28 mouse cellular contexts compared by ENCODE assay signal in the genomic region with DNA sequence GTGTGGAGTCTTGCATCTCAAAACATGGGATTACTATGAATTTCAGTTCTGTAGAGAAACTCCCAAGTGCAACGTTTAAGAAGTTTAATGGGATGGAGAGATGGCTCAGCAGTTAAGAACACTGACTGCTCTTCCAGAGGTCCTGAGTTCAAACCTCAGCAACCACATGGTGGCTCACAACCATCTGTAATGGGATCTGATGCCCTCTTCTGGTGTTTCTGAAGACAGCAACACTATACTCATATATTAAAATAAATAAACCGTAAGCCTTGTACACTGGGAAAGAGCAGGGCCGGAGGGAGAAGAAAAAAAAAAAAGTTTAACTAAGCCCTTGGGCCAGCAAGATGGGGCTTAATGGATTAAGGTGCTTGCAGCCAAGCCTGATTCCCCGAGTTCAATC. TPM values are rescaled to one million over a fixed set of nuclear protein-coding genes. Genes with fewer than 3 reads are reported as not detected.
A peak's percentile ranks its signal among the peaks of the same experiment; 100 is the strongest.
DNase-seq lines count a peak whose midpoint lies in the region; ATAC-seq and TF ChIP-seq lines count a peak whose summit lies in the region.
"Had no signal": no experiment of that assay in that cellular context is flagged by ENCODE, and none has a peak within 500 bp of the region (broad histone marks: within the 10 kb centered on the region; RNA-seq: fewer than 3 reads in every experiment).

No protein-coding gene starts in this region.

- H3K79me2 ChIP-seq in heart, adult 2 months (replicated peaks; ENCODE audit: control insufficient read depth, insufficient read depth, low read length), result no peaks in the 10 kb centered on the region

- no peak for TF ChIP-seq POLR2A in heart, adult 2 months (IDR thresholded peaks at IDR 0.05; ENCODE audit: insufficient read depth, low read depth, low read length)

- ATAC-seq in kidney, postnatal 0 days (replicated peaks; ENCODE audit: low FRiP score, low read depth), result no peak
- no peak for ATAC-seq in lung, postnatal 0 days
- ATAC-seq: forebrain, embryonic 15.5 days had no signal

- no peak overlapping the region for H3K4me2 ChIP-seq in kidney, postnatal 0 days (ENCODE audit: low read length)
- no peak overlapping the region for H3K4me2 ChIP-seq in lung, postnatal 0 days (replicated peaks; ENCODE audit: low read depth, low read length)
- H3K4me2 ChIP-seq: embryonic facial prominence, embryonic 12.5 days; forebrain, embryonic 15.5 days; hindbrain, embryonic 12.5 days; liver, embryonic 13.5 days had no signal

- TF ChIP-seq EP300 in heart, adult 2 months (IDR thresholded peaks at IDR 0.05; ENCODE audit: insufficient read depth, low read depth, low read length), result no peak
- TF ChIP-seq EP300 in lung, postnatal 0 days (IDR thresholded peaks at IDR 0.05), result no peak

- intact Hi-C loops in heart, adult 2 months (cut with DNase I), result loop anchor here (5.0 kb wide), 2 partner anchors 46 to 91 kb away; no protein-coding TSS in a partner anchor
- intact Hi-C loops in heart, postnatal 25 days (cut with DNase I), result loop anchor here (5.0 kb wide), 2 partner anchors 46 to 91 kb away; no protein-coding TSS in a partner anchor

- TF ChIP-seq CTCF in heart, adult 2 months (IDR thresholded peaks at IDR 0.05), result peak; percentile 10; the same call in 1 of the 2 replicates
- peak; percentile 39 for TF ChIP-seq CTCF in kidney, postnatal 0 days (IDR thresholded peaks at IDR 0.05; ENCODE audit: low read depth)
- TF ChIP-seq CTCF in lung, postnatal 0 days (IDR thresholded peaks at IDR 0.05), result peak; percentile 22

- H3K9ac ChIP-seq in heart, adult 2 months (ENCODE audit: low read depth, low read length), result no peak overlapping the region
- no peak overlapping the region for H3K9ac ChIP-seq in kidney, postnatal 0 days (ENCODE audit: low read depth, low read length)
- H3K9ac ChIP-seq in lung, postnatal 0 days (replicated peaks; ENCODE audit: low read depth), result no peak overlapping the region
- H3K9ac ChIP-seq: embryonic facial prominence, embryonic 12.5 days; forebrain, embryonic 15.5 days; hindbrain, embryonic 12.5 days; liver, embryonic 13.5 days had no signal

- H3K4me1 ChIP-seq in heart, adult 2 months (ENCODE audit: control insufficient read depth, insufficient read depth, low read length), result peaks cover 1% of the 10 kb centered on the region; the same call in 1 of the 2 replicates
- H3K4me1 ChIP-seq in kidney, postnatal 0 days (replicated peaks; ENCODE audit: insufficient read depth, low read length), result no peaks in the 10 kb centered on the region
- H3K4me1 ChIP-seq in lung, postnatal 0 days (ENCODE audit: insufficient read depth, low read depth, low read length), result no peaks in the 10 kb centered on the region
- H3K4me1 ChIP-seq: embryonic facial prominence, embryonic 12.5 days; forebrain, embryonic 15.5 days; hindbrain, embryonic 12.5 days; liver, embryonic 13.5 days had no signal

- no peak overlapping the region for H3K27ac ChIP-seq in heart, adult 2 months
- H3K27ac ChIP-seq in kidney, postnatal 0 days, result no peak overlapping the region
- H3K27ac ChIP-seq in lung, postnatal 0 days (ENCODE audit: low read length), result no peak overlapping the region
- H3K27ac ChIP-seq: embryonic facial prominence, embryonic 12.5 days; forebrain, embryonic 15.5 days; hindbrain, embryonic 12.5 days; liver, embryonic 13.5 days had no signal

- no peaks in the 10 kb centered on the region for H3K36me3 ChIP-seq in heart, adult 2 months (ENCODE audit: control insufficient read depth, insufficient read depth, low read length)
- H3K36me3 ChIP-seq in kidney, postnatal 0 days (ENCODE audit: insufficient read depth, low read length), result peaks cover 30% of the 10 kb centered on the region
- H3K36me3 ChIP-seq in lung, postnatal 0 days (ENCODE audit: insufficient read depth, low read length), result peaks cover 29% of the 10 kb centered on the region

- 73% methylated on average over 4 of the region's 4 CpGs for WGBS in heart, adult 2 months
- 73% methylated on average over 4 of the region's 4 CpGs for WGBS in kidney, postnatal 0 days
- WGBS in lung, postnatal 0 days, result 70% methylated on average over 4 of the region's 4 CpGs

- DNase-seq in heart, adult 2 months, result no peak
- no peak for DNase-seq in heart, postnatal 25 days (ENCODE audit: low spot score)
- DNase-seq in kidney, postnatal 0 days (ENCODE audit: low spot score), result no peak
- DNase-seq in kidney, adult 18-20 months, result no peak
- DNase-seq in lung, postnatal 0 days (ENCODE audit: low spot score), result no peak
- DNase-seq in lung, postnatal 14 days, result no peak
- no peak for DNase-seq in ovary, postnatal 10 days (ENCODE audit: low spot score)
- DNase-seq: adrenal gland, postnatal 14 days; cerebellum, adult 11 months; cerebellum, adult 9-11 months; embryo, embryonic 11 days; heart, postnatal 36 days; kidney, adult 9 months; kidney, postnatal 14 days; left cerebral cortex, postnatal 4 days; liver, embryonic 13.5 days; lung, adult 2 months; lung, postnatal 4 days; midbrain, embryonic 14.5 days; right cerebral cortex, adult 18-20 months; spleen, adult 18-20 months; thymus, adult 18-20 months; thymus, postnatal 25 days had no signal

- H3K9me3 ChIP-seq in kidney, postnatal 0 days (replicated peaks; ENCODE audit: low read length), result no peaks in the 10 kb centered on the region
- no peaks in the 10 kb centered on the region for H3K9me3 ChIP-seq in lung, postnatal 0 days (ENCODE audit: low read length)
- H3K9me3 ChIP-seq: embryonic facial prominence, embryonic 12.5 days; forebrain, embryonic 15.5 days; G1E; hindbrain, embryonic 12.5 days; liver, embryonic 13.5 days; megakaryocyte, embryonic 14.5 days had no signal

- no peaks in the 10 kb centered on the region for H3K27me3 ChIP-seq in heart, adult 2 months (ENCODE audit: control insufficient read depth, insufficient read depth, low read length)
- H3K27me3 ChIP-seq in kidney, postnatal 0 days (ENCODE audit: insufficient read depth, low read length), result no peaks in the 10 kb centered on the region
- H3K27me3 ChIP-seq in lung, postnatal 0 days (replicated peaks; ENCODE audit: insufficient read depth, low read length), result no peaks in the 10 kb centered on the region
- H3K27me3 ChIP-seq: embryonic facial prominence, embryonic 12.5 days; forebrain, embryonic 15.5 days; hindbrain, embryonic 12.5 days; liver, embryonic 13.5 days; megakaryocyte, embryonic 14.5 days had no signal

- no peak overlapping the region for H3K4me3 ChIP-seq in heart, adult 2 months
- H3K4me3 ChIP-seq in kidney, postnatal 0 days (replicated peaks; ENCODE audit: low read depth, low read length), result no peak overlapping the region
- H3K4me3 ChIP-seq in lung, postnatal 0 days (ENCODE audit: low read depth, low read length), result no peak overlapping the region
- H3K4me3 ChIP-seq: embryonic facial prominence, embryonic 12.5 days; forebrain, embryonic 15.5 days; hindbrain, embryonic 12.5 days; liver, embryonic 13.5 days; megakaryocyte, embryonic 14.5 days had no signal

RNA-seq across cellular contexts. Expression of gene Kdelr2, which starts 19.4 kb away (rescaled TPM):
- total RNA-seq in heart, adult 2 months (2021), result 10 to 100 TPM; 49.6 to 52.3 TPM
- polyA plus RNA-seq in heart, adult 2 months (2012; rRNA removed), result 50.5 and 76.6 TPM in 2 replicates
- total RNA-seq in heart, postnatal 25 days (2021), result 10 to 100 TPM; 55.6 to 58.0 TPM
- 319 and 337 TPM in 2 replicates for polyA plus RNA-seq in kidney, postnatal 0 days (2015; fragmentation: Nextera tagmentation; extraction: Ambion mirVana)
- polyA plus RNA-seq in lung, postnatal 0 days (2015; fragmentation: Nextera tagmentation; extraction: Ambion mirVana), result 233 and 242 TPM in 2 replicates

RNA-seq across cellular contexts. Expression of gene Daglb, which starts 41.4 kb away (rescaled TPM):
- 1 to 10 TPM; 7.6 to 8.2 TPM for total RNA-seq in heart, adult 2 months (2021)
- 9.7 and 12.2 TPM in 2 replicates for polyA plus RNA-seq in heart, adult 2 months (2012; rRNA removed)
- 1 to 10 TPM; 7.6 to 8.2 TPM for total RNA-seq in heart, postnatal 25 days (2021)
- polyA plus RNA-seq in kidney, postnatal 0 days (2015; fragmentation: Nextera tagmentation; extraction: Ambion mirVana), result 4.9 and 5.2 TPM in 2 replicates
- 5.9 and 6.0 TPM in 2 replicates for polyA plus RNA-seq in lung, postnatal 0 days (2015; fragmentation: Nextera tagmentation; extraction: Ambion mirVana)
